Mouse (Mus musculus): ENCODE measurements around the gene Immp2l. TPM values are rescaled to one million over a fixed set of nuclear protein-coding genes. Genes with fewer than 3 reads are reported as not detected.
A peak's percentile ranks its signal among the peaks of the same experiment; 100 is the strongest.

Immp2l gene
- polyA plus RNA-seq, 1 experiment from 2014 or later, result 16.5 TPM

- Histone ChIP-seq H3K4me1 (no peaks in the 10 kb centered on the region), H3K9ac (no peak overlapping the region), H3K27me3 (no peaks in the 10 kb centered on the region), H3K4me3 (no peak overlapping the region), H3K27ac (no peak overlapping the region), H3K9me3 (no peaks in the 10 kb centered on the region), H3K36me3 (no peaks in the 10 kb centered on the region), H3K4me2 (replicated peaks) (no peak overlapping the region)
- 89% methylated on average over 4 of the region's 4 CpGs for WGBS
- no peak for ATAC-seq (ENCODE audit: low FRiP score, low read depth)
These were observed 570.1 kb downstream of the Immp2l start for GRCm38 (mm10) chr12:41594037-41594436.

DNA sequence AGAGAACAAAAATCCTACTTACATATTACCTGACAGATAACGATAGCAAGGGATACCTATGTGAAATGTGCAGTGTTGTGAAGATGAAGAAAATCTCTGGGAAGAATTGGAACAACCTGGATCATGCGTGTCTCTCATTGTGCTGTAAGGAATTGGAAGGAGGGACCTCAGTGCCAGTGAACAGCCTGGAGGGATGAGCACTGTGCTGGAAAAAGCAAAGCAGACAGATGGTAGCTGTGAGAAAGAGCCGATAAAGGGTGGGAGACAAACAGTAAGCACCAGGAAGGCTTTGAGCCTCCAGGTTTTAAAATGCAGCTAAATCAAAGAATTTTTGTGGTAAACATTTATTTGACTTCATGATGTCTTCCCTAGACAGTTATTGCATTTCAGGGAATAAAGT, 591.4 kb downstream of the Immp2l start:
- H3K9me3 ChIP-seq, result no peaks in the 10 kb centered on the region
- H3K36me3 ChIP-seq, result no peaks in the 10 kb centered on the region
- no peak for ATAC-seq (ENCODE audit: low FRiP score, low read depth)
- H3K27ac ChIP-seq, result no peak overlapping the region
- H3K4me3 ChIP-seq, result no peak overlapping the region
- H3K27me3 ChIP-seq, result no peaks in the 10 kb centered on the region
- H3K4me1 ChIP-seq, result no peaks in the 10 kb centered on the region
- H3K9ac ChIP-seq, result no peak overlapping the region
- H3K4me2 ChIP-seq (replicated peaks), result no peak overlapping the region
- WGBS, result 78% methylated on average over 3 of the region's 3 CpGs

- 83% methylated on average over 6 of the region's 6 CpGs for WGBS
- Histone ChIP-seq H3K4me3 (no peak overlapping the region), H3K4me1 (no peaks in the 10 kb centered on the region), H3K36me3 (no peaks in the 10 kb centered on the region), H3K27ac (no peak overlapping the region), H3K27me3 (no peaks in the 10 kb centered on the region), H3K9ac (no peak overlapping the region), H3K9me3 (no peaks in the 10 kb centered on the region), H3K4me2 (replicated peaks) (no peak overlapping the region)
- no peak for ATAC-seq (ENCODE audit: low FRiP score, low read depth)
These were observed 597.5 kb downstream of the Immp2l start for GRCm38 (mm10) chr12:41621341-41621740.

DNA sequence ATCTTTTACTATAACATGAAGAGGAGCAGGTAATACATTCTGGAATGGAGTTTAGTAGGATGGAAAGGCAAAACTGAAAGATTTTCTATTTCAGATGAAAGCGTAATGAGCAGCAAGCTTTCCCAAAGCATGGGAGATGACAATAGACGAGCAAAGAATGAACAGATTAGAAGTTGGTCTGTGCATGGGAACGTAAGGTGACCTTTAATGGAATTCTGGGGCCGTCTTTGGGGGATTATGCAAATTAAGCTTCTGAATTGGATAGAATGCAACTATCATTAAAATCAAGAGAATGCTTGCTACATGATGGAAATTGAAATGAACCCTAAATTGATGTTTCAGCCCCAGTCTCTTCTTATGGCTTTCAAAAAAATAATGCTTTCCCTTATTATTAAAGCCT, 619.4 kb downstream of the Immp2l start:
- H3K9me3 ChIP-seq, result no peaks in the 10 kb centered on the region
- H3K27me3 ChIP-seq, result no peaks in the 10 kb centered on the region
- no peak overlapping the region for H3K27ac ChIP-seq
- no peak overlapping the region for H3K4me2 ChIP-seq (replicated peaks)
- 75% methylated on average over 4 of the region's 4 CpGs for WGBS
- ATAC-seq (ENCODE audit: low FRiP score, low read depth), result no peak
- H3K9ac ChIP-seq, result no peak overlapping the region
- H3K4me1 ChIP-seq, result no peaks in the 10 kb centered on the region
- H3K36me3 ChIP-seq, result no peaks in the 10 kb centered on the region
- no peak overlapping the region for H3K4me3 ChIP-seq

GRCm38 (mm10) chr12:41644802-41645551, 621.1 kb downstream of the Immp2l start:
- no peak for ATAC-seq (ENCODE audit: low FRiP score, low read depth)
- Histone ChIP-seq H3K36me3 (no peaks in the 10 kb centered on the region), H3K27me3 (no peaks in the 10 kb centered on the region), H3K9ac (no peak overlapping the region), H3K4me3 (no peak overlapping the region), H3K27ac (no peak overlapping the region), H3K4me1 (no peaks in the 10 kb centered on the region), H3K4me2 (replicated peaks) (no peak overlapping the region), H3K9me3 (no peaks in the 10 kb centered on the region)
- 73% methylated on average over 4 of the region's 4 CpGs for WGBS

DNA sequence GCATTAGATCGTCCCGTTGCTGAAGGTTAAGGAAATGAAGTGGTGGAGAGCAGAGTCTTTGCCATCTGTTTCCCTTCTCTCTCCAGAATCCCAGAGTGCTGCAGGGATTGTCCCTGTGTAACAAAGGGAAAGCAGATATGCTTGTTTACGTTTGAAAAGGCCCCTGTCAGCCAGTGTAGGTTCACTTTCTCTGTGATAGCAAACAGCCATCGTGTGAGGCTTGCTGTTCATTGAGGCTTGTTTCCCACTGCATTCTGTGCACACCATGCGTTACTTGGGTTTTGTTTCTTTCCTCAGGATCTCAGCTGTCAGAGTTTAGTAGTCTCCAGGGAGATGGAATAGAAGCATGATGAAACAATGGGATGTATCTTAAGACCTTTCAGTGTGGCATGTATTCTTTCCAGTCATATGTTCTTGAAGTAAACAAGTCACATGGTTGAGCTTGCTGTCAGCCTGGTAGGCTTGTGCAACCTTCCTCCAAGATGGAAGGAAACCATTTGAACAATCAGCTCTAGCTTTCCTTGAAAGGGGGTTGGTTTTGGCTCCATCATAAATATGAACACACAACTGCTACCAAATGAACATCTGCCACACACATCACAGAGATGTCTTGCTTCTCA, 623.2 kb downstream of the Immp2l start:
- Histone ChIP-seq H3K4me2 (replicated peaks) (no peak overlapping the region), H3K4me3 (no peak overlapping the region), H3K27ac (no peak overlapping the region), H3K4me1 (no peaks in the 10 kb centered on the region), H3K27me3 (no peaks in the 10 kb centered on the region), H3K36me3 (no peaks in the 10 kb centered on the region), H3K9me3 (no peaks in the 10 kb centered on the region), H3K9ac (no peak overlapping the region)
- ATAC-seq (ENCODE audit: low FRiP score, low read depth), result 0 out of 2 replicates have a peak, but pooled peaks have one; percentile 40
- 33% methylated on average over 5 of the region's 5 CpGs for WGBS

DNA sequence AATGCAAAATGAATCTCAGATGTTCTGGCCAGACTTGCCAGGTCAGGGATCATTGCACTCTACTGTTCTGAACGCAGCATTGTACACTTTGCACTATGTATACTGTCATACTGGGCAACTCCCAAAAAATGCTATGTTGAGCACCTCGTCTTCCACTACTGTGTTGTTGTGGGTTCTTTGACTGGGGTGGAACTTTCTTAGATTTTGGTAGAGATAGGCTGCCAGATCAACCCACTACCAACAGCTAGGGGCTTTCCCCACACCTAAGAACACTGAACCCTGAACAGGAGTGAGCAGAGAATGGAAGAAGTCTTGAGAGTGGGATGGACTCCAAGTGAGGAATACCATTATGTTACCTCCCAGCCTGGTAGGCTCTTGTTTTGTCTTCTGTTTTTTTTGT, 623.8 kb downstream of the Immp2l start:
- Histone ChIP-seq H3K27me3 (no peaks in the 10 kb centered on the region), H3K4me3 (no peak overlapping the region), H3K4me1 (no peaks in the 10 kb centered on the region), H3K36me3 (no peaks in the 10 kb centered on the region), H3K9ac (no peak overlapping the region), H3K4me2 (replicated peaks) (no peak overlapping the region), H3K27ac (no peak overlapping the region), H3K9me3 (no peaks in the 10 kb centered on the region)
- 84% methylated on average over 2 of the region's 2 CpGs for WGBS
- no peak for ATAC-seq (ENCODE audit: low FRiP score, low read depth)

- H3K9me3 ChIP-seq, result no peaks in the 10 kb centered on the region
- WGBS, result 68% methylated on average over 8 of the region's 8 CpGs
These were observed 626.1 kb downstream of the Immp2l start for GRCm38 (mm10) chr12:41649826-41650541.

DNA sequence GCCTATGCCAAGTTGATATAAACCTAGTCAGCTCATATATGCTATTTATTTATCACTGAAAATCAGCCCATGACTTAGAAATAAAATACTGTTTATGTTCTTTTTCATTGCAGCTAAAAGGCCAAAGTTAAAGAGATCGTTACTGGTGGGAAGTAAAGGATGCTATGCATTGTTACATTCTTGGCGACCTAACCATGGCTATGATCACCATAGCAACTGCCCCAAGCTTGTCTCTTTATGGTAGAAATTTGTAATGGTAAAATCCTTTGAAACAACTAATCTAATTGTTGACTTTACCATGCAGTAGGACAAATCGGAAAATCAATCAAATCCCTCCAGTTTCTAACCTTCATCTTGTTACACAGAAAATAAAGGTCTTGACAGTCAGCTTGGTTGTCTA, 644.4 kb downstream of the Immp2l start:
- H3K9ac ChIP-seq, result no peak overlapping the region
- WGBS, result 73% methylated on average over 3 of the region's 3 CpGs
- no peak overlapping the region for H3K27ac ChIP-seq
- no peaks in the 10 kb centered on the region for H3K36me3 ChIP-seq
- H3K4me3 ChIP-seq, result no peak overlapping the region
- no peaks in the 10 kb centered on the region for H3K27me3 ChIP-seq
- ATAC-seq (ENCODE audit: low FRiP score, low read depth), result no peak
- no peaks in the 10 kb centered on the region for H3K4me1 ChIP-seq
- H3K4me2 ChIP-seq (replicated peaks), result no peak overlapping the region
- no peaks in the 10 kb centered on the region for H3K9me3 ChIP-seq

More at GRCm38 (mm10) chr12:41649826-41650541, 626.1 kb downstream of the Immp2l start:
- Histone ChIP-seq H3K27me3 (no peaks in the 10 kb centered on the region), H3K4me3 (no peak overlapping the region), H3K36me3 (no peaks in the 10 kb centered on the region), H3K4me2 (replicated peaks) (no peak overlapping the region), H3K27ac (no peak overlapping the region), H3K4me1 (no peaks in the 10 kb centered on the region), H3K9ac (no peak overlapping the region)
- no peak for ATAC-seq (ENCODE audit: low FRiP score, low read depth)

- Histone ChIP-seq H3K27me3 (no peaks in the 10 kb centered on the region), H3K9ac (no peak overlapping the region), H3K4me3 (no peak overlapping the region), H3K4me2 (replicated peaks) (no peak overlapping the region), H3K4me1 (no peaks in the 10 kb centered on the region), H3K36me3 (no peaks in the 10 kb centered on the region), H3K9me3 (no peaks in the 10 kb centered on the region), H3K27ac (no peak overlapping the region)
- WGBS, result 94% methylated on average over 1 of the region's 1 CpGs
- no peak for ATAC-seq (ENCODE audit: low FRiP score, low read depth)
These were observed 645.6 kb downstream of the Immp2l start for GRCm38 (mm10) chr12:41669481-41669880.

DNA sequence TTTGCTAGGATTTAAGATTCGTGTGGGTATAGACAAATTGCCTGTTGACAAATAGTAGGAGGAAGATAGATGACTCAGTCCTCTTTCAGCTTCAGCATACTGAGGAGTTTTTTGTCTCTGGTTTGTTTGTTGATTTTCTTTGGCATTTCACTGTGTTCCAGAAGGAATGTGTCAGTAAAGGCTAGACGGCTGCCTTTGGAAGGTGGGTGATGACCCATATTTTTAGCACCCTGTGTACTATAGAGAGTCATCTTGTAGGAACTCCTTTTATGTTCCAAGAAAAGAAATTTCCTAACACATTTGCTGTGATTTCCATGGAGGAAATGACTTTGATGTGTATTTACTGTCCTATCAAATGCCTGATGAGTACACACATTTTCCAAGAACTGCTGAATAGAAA, 651.0 kb downstream of the Immp2l start:
- H3K9ac ChIP-seq, result no peak overlapping the region
- H3K4me2 ChIP-seq (replicated peaks), result no peak overlapping the region
- no peaks in the 10 kb centered on the region for H3K4me1 ChIP-seq
- H3K4me3 ChIP-seq, result no peak overlapping the region
- ATAC-seq (ENCODE audit: low FRiP score, low read depth), result no peak
- no peaks in the 10 kb centered on the region for H3K27me3 ChIP-seq
- no peak overlapping the region for H3K27ac ChIP-seq
- no peaks in the 10 kb centered on the region for H3K36me3 ChIP-seq
- WGBS, result 61% methylated on average over 2 of the region's 2 CpGs
- no peaks in the 10 kb centered on the region for H3K9me3 ChIP-seq

- no peaks in the 10 kb centered on the region for H3K9me3 ChIP-seq
- H3K4me2 ChIP-seq (replicated peaks), result no peak overlapping the region
- no peak overlapping the region for H3K27ac ChIP-seq
- H3K9ac ChIP-seq, result no peak overlapping the region
- no peaks in the 10 kb centered on the region for H3K27me3 ChIP-seq
- ATAC-seq (ENCODE audit: low FRiP score, low read depth), result no peak
- 91% methylated on average over 1 of the region's 1 CpGs for WGBS
- no peak overlapping the region for H3K4me3 ChIP-seq
- no peaks in the 10 kb centered on the region for H3K4me1 ChIP-seq
- H3K36me3 ChIP-seq, result no peaks in the 10 kb centered on the region
These were observed 656.3 kb downstream of the Immp2l start for GRCm38 (mm10) chr12:41680141-41680540.
